ENCODE assay signal across 19 mouse cellular contexts in genomic region chr13:101594511-101595175, GRCm38 (mm10).
"Had no signal": no experiment of that assay in that cellular context is flagged by ENCODE, and none has a peak within 500 bp of the region (broad histone marks: within the 10 kb centered on the region; RNA-seq: fewer than 3 reads in every experiment).

No protein-coding gene starts in this region.

- DNase-seq: kidney, adult 9 months; kidney, postnatal 14 days; kidney, postnatal 4 days; left cerebral cortex, postnatal 4 days; liver, postnatal 0 days; lung, embryonic 14.5 days; right cerebral cortex, adult 18-20 months; right cerebral cortex, postnatal 14 days; spleen, adult 18-20 months; thymus, postnatal 36 days had no signal

- H3K27me3 ChIP-seq: limb, embryonic 12.5 days; limb, embryonic 15.5 days; midbrain, embryonic 12.5 days; midbrain, embryonic 15.5 days; stomach, embryonic 15.5 days had no signal

- H3K4me2 ChIP-seq: limb, embryonic 12.5 days; limb, embryonic 15.5 days; liver, embryonic 11.5 days; lung, embryonic 14.5 days; midbrain, embryonic 12.5 days; midbrain, embryonic 15.5 days; stomach, embryonic 15.5 days had no signal

- H3K4me1 ChIP-seq: midbrain, embryonic 12.5 days; midbrain, embryonic 15.5 days had no signal

- H3K9me3 ChIP-seq: limb, embryonic 12.5 days; limb, embryonic 15.5 days; midbrain, embryonic 12.5 days; midbrain, embryonic 15.5 days; stomach, embryonic 15.5 days had no signal

- ATAC-seq: liver, postnatal 0 days; lung, postnatal 0 days; midbrain, embryonic 15.5 days had no signal

- H3K4me3 ChIP-seq: limb, embryonic 12.5 days; limb, embryonic 15.5 days; midbrain, embryonic 12.5 days; midbrain, embryonic 15.5 days; stomach, embryonic 15.5 days had no signal

- H3K36me3 ChIP-seq: limb, embryonic 12.5 days; limb, embryonic 15.5 days; midbrain, embryonic 12.5 days; midbrain, embryonic 15.5 days; stomach, embryonic 15.5 days had no signal

- H3K9ac ChIP-seq: limb, embryonic 12.5 days; limb, embryonic 15.5 days; liver, embryonic 14.5 days; liver, postnatal 0 days; lung, embryonic 14.5 days; midbrain, embryonic 12.5 days; midbrain, embryonic 15.5 days; stomach, embryonic 15.5 days had no signal

- H3K27ac ChIP-seq: limb, embryonic 12.5 days; limb, embryonic 15.5 days; liver, embryonic 14.5 days; macrophage; midbrain, embryonic 12.5 days; midbrain, embryonic 15.5 days; stomach, embryonic 15.5 days had no signal
